Mouse (Mus musculus): ENCODE results near the gene Polr2b. TPM values are rescaled to one million over a fixed set of nuclear protein-coding genes. Genes with fewer than 3 reads are reported as not detected.

Polr2b gene
- polyA plus RNA-seq, 1 experiment from 2014 or later: 70.0 TPM

Small RNAs within 50 kb of the gene (microRNA-seq; reads per million reads assigned to microRNA genes)
- not detected for gene Mir5098

Other genes starting within 250 kb of the Polr2b start
- gene Hopx, start 195.0 kb upstream of the Polr2b start, polyA plus RNA-seq (2015; fragmentation: Nextera tagmentation; extraction: Ambion mirVana): 4.4 and 6.4 TPM in 2 replicates
- gene Spink2, start 98.7 kb upstream of the Polr2b start, polyA plus RNA-seq (2015; fragmentation: Nextera tagmentation; extraction: Ambion mirVana): 1.1 and 2.4 TPM in 2 replicates
- gene Rest, start 44.7 kb upstream of the Polr2b start, polyA plus RNA-seq (2015; fragmentation: Nextera tagmentation; extraction: Ambion mirVana): 9.8 and 10.1 TPM in 2 replicates
- gene Noa1, start 63 bp upstream of the Polr2b start, polyA plus RNA-seq (2015; fragmentation: Nextera tagmentation; extraction: Ambion mirVana): 32.5 and 32.8 TPM in 2 replicates
- gene Igfbp7, start 97.9 kb downstream of the Polr2b start, polyA plus RNA-seq (2015; fragmentation: Nextera tagmentation; extraction: Ambion mirVana): 54.4 and 59.4 TPM in 2 replicates